25 mouse cellular contexts compared by ENCODE assay signal in genomic region chr6:96635663-96636062, GRCm38 (mm10).
A peak's percentile ranks its signal among the peaks of the same experiment; 100 is the strongest.
DNase-seq lines count a peak whose midpoint lies in the region; ATAC-seq and TF ChIP-seq lines count a peak whose summit lies in the region.
"Had no signal": no experiment of that assay in that cellular context is flagged by ENCODE, and none has a peak within 500 bp of the region (broad histone marks: within the 10 kb centered on the region; RNA-seq: fewer than 3 reads in every experiment).

No protein-coding gene starts in this region.

- TF ChIP-seq CTCF in intestine, postnatal 0 days (IDR thresholded peaks at IDR 0.05; ENCODE audit: low read depth), result no peak

- H3K36me3 ChIP-seq in intestine, embryonic 15.5 days, result no peaks in the 10 kb centered on the region
- H3K36me3 ChIP-seq in intestine, postnatal 0 days (ENCODE audit: control insufficient read depth, insufficient read depth), result no peaks in the 10 kb centered on the region
- H3K36me3 ChIP-seq in lung, embryonic 16.5 days (ENCODE audit: control insufficient read depth, insufficient read depth, low read length), result no peaks in the 10 kb centered on the region
- no peaks in the 10 kb centered on the region for H3K36me3 ChIP-seq in intestine, embryonic 16.5 days (ENCODE audit: control insufficient read depth, insufficient read depth, low read length)
- H3K36me3 ChIP-seq in hindbrain, embryonic 12.5 days, result no peaks in the 10 kb centered on the region
- H3K36me3 ChIP-seq: forebrain, embryonic 10.5 days; G1E; heart, embryonic 10.5 days; heart, embryonic 13.5 days; hindbrain, embryonic 13.5 days had no signal

- H3K4me3 ChIP-seq in intestine, embryonic 15.5 days (replicated peaks), result no peak overlapping the region
- no peak overlapping the region for H3K4me3 ChIP-seq in intestine, postnatal 0 days (ENCODE audit: low read depth, low read length)
- no peak overlapping the region for H3K4me3 ChIP-seq in lung, embryonic 16.5 days (ENCODE audit: low read length)
- H3K4me3 ChIP-seq in intestine, embryonic 16.5 days (ENCODE audit: low read length), result no peak overlapping the region
- H3K4me3 ChIP-seq in hindbrain, embryonic 12.5 days, result no peak overlapping the region
- H3K4me3 ChIP-seq: forebrain, embryonic 10.5 days; forebrain, embryonic 13.5 days; heart, adult 2 months; heart, embryonic 10.5 days; heart, embryonic 13.5 days; hindbrain, embryonic 13.5 days had no signal

- no peak overlapping the region for H3K9ac ChIP-seq in intestine, embryonic 15.5 days
- H3K9ac ChIP-seq in intestine, postnatal 0 days (ENCODE audit: low read depth, low read length), result no peak overlapping the region
- H3K9ac ChIP-seq in lung, embryonic 16.5 days (ENCODE audit: low read length), result no peak overlapping the region
- no peak overlapping the region for H3K9ac ChIP-seq in intestine, embryonic 16.5 days (ENCODE audit: low read depth, low read length)
- no peak overlapping the region for H3K9ac ChIP-seq in hindbrain, embryonic 12.5 days
- H3K9ac ChIP-seq: forebrain, embryonic 13.5 days; heart, embryonic 13.5 days; hindbrain, embryonic 13.5 days had no signal

- no peaks in the 10 kb centered on the region for H3K9me3 ChIP-seq in intestine, embryonic 15.5 days
- H3K9me3 ChIP-seq in intestine, postnatal 0 days (ENCODE audit: control insufficient read depth), result no peaks in the 10 kb centered on the region
- H3K9me3 ChIP-seq in lung, embryonic 16.5 days (ENCODE audit: control insufficient read depth, low read length), result no peaks in the 10 kb centered on the region
- no peaks in the 10 kb centered on the region for H3K9me3 ChIP-seq in intestine, embryonic 16.5 days (ENCODE audit: control insufficient read depth, low read length)
- no peaks in the 10 kb centered on the region for H3K9me3 ChIP-seq in hindbrain, embryonic 12.5 days (replicated peaks)
- H3K9me3 ChIP-seq: forebrain, embryonic 10.5 days; forebrain, embryonic 13.5 days; heart, embryonic 10.5 days; heart, embryonic 13.5 days; hindbrain, embryonic 13.5 days had no signal

- 52% methylated on average over 2 of the region's 2 CpGs for WGBS in intestine, embryonic 15.5 days
- WGBS in intestine, postnatal 0 days, result 60% methylated on average over 2 of the region's 2 CpGs
- 32% methylated on average over 2 of the region's 2 CpGs for WGBS in lung, embryonic 16.5 days
- 56% methylated on average over 2 of the region's 2 CpGs for WGBS in intestine, embryonic 16.5 days
- 89% methylated on average over 2 of the region's 2 CpGs for WGBS in hindbrain, embryonic 12.5 days

- no peak overlapping the region for H3K4me2 ChIP-seq in intestine, embryonic 15.5 days (replicated peaks)
- H3K4me2 ChIP-seq in intestine, postnatal 0 days (replicated peaks; ENCODE audit: low read depth), result no peak overlapping the region
- H3K4me2 ChIP-seq in lung, embryonic 16.5 days (ENCODE audit: low read depth, low read length), result no peak overlapping the region
- H3K4me2 ChIP-seq in intestine, embryonic 16.5 days (ENCODE audit: low read depth, low read length), result no peak overlapping the region
- no peak overlapping the region for H3K4me2 ChIP-seq in hindbrain, embryonic 12.5 days (replicated peaks)
- H3K4me2 ChIP-seq: forebrain, embryonic 13.5 days; heart, embryonic 13.5 days; hindbrain, embryonic 13.5 days had no signal

- no peak overlapping the region for H3K27ac ChIP-seq in intestine, embryonic 15.5 days
- no peak overlapping the region for H3K27ac ChIP-seq in intestine, postnatal 0 days (ENCODE audit: low read depth, low read length)
- H3K27ac ChIP-seq in lung, embryonic 16.5 days (ENCODE audit: low read length), result peak overlapping the region; percentile 57; the same call in 1 of the 2 replicates
- no peak overlapping the region for H3K27ac ChIP-seq in intestine, embryonic 16.5 days (ENCODE audit: low read length)
- H3K27ac ChIP-seq in hindbrain, embryonic 12.5 days, result no peak overlapping the region
- H3K27ac ChIP-seq: forebrain, embryonic 10.5 days; forebrain, embryonic 13.5 days; heart, adult 2 months; heart, embryonic 10.5 days; heart, embryonic 13.5 days; hindbrain, embryonic 13.5 days had no signal

- no peak for DNase-seq in lung, postnatal 14 days
- DNase-seq in lung, postnatal 36 days, result peak; percentile 11
- DNase-seq in left cerebral cortex, postnatal 36 days (ENCODE audit: low spot score in 2 of 2), result no peak
- DNase-seq: adrenal gland, postnatal 10 days; adrenal gland, postnatal 36 days; cerebellum, adult 18-20 months; cerebellum, adult 9-10 months; cerebellum, postnatal 14 days; gastrocnemius, postnatal 10 days; gastrocnemius, postnatal 36 days; heart, adult 2 months had no signal

- intact Hi-C loops in left cerebral cortex, postnatal 36 days (cut with DNase I), result no loop called here

- peak; percentile 78 for ATAC-seq in intestine, embryonic 15.5 days
- no peak for ATAC-seq in intestine, postnatal 0 days
- ATAC-seq in lung, embryonic 16.5 days (ENCODE audit: low read depth), result peak; percentile 97
- peak; percentile 81; the same call in 1 of the 2 replicates for ATAC-seq in intestine, embryonic 16.5 days
- no peak for ATAC-seq in hindbrain, embryonic 12.5 days (ENCODE audit: low FRiP score)
- ATAC-seq: forebrain, embryonic 13.5 days; forebrain, embryonic 16.5 days; Patski had no signal

- no peaks in the 10 kb centered on the region for H3K27me3 ChIP-seq in intestine, embryonic 15.5 days (replicated peaks)
- H3K27me3 ChIP-seq in intestine, postnatal 0 days (replicated peaks; ENCODE audit: control insufficient read depth, insufficient read depth, low read length), result no peaks in the 10 kb centered on the region
- no peaks in the 10 kb centered on the region for H3K27me3 ChIP-seq in lung, embryonic 16.5 days (ENCODE audit: control insufficient read depth, insufficient read depth, low read depth, low read length)
- no peaks in the 10 kb centered on the region for H3K27me3 ChIP-seq in intestine, embryonic 16.5 days (replicated peaks; ENCODE audit: control insufficient read depth, insufficient read depth, low read length)
- no peaks in the 10 kb centered on the region for H3K27me3 ChIP-seq in hindbrain, embryonic 12.5 days
- H3K27me3 ChIP-seq: CH12.LX; forebrain, embryonic 13.5 days; heart, embryonic 13.5 days; hindbrain, embryonic 13.5 days; Patski had no signal

- H3K4me1 ChIP-seq in intestine, embryonic 15.5 days (replicated peaks), result no peaks in the 10 kb centered on the region
- H3K4me1 ChIP-seq in intestine, postnatal 0 days (replicated peaks; ENCODE audit: control insufficient read depth, insufficient read depth, low read length), result no peaks in the 10 kb centered on the region
- no peaks in the 10 kb centered on the region for H3K4me1 ChIP-seq in lung, embryonic 16.5 days (replicated peaks; ENCODE audit: control insufficient read depth, insufficient read depth, low read length)
- H3K4me1 ChIP-seq in intestine, embryonic 16.5 days (ENCODE audit: control insufficient read depth, insufficient read depth, low read length), result no peaks in the 10 kb centered on the region
- no peaks in the 10 kb centered on the region for H3K4me1 ChIP-seq in hindbrain, embryonic 12.5 days
- H3K4me1 ChIP-seq: forebrain, embryonic 10.5 days; heart, embryonic 10.5 days; heart, embryonic 13.5 days had no signal

Comparison
In these comparisons a context has a peak if more than half of its experiments do, and no peak if none do; other contexts are left out.
1. ATAC-seq: peak in intestine, embryonic 15.5 days (single experiment), lung, embryonic 16.5 days (single experiment) and intestine, embryonic 16.5 days (single experiment); none in intestine, postnatal 0 days (single experiment) and hindbrain, embryonic 12.5 days (single experiment).